31 mouse cellular contexts compared by ENCODE assay signal in genomic region chr15:20207199-20207598, GRCm38 (mm10).
"Had no signal": no experiment of that assay in that cellular context is flagged by ENCODE, and none has a peak within 500 bp of the region (broad histone marks: within the 10 kb centered on the region; RNA-seq: fewer than 3 reads in every experiment).

No protein-coding gene starts in this region.

- H3K4me1 ChIP-seq: limb, embryonic 10.5 days; limb, embryonic 12.5 days; limb, embryonic 13.5 days; limb, embryonic 15.5 days; liver, embryonic 12.5 days; liver, embryonic 13.5 days; liver, embryonic 15.5 days; lung, embryonic 15.5 days; megakaryocyte, embryonic 14.5 days; midbrain, embryonic 10.5 days; midbrain, embryonic 12.5 days; midbrain, embryonic 13.5 days; midbrain, embryonic 15.5 days; neural tube, embryonic 12.5 days had no signal

- H3K27ac ChIP-seq: limb, embryonic 10.5 days; limb, embryonic 12.5 days; limb, embryonic 13.5 days; limb, embryonic 15.5 days; liver, embryonic 12.5 days; liver, embryonic 13.5 days; liver, embryonic 14.5 days; liver, embryonic 15.5 days; lung, embryonic 15.5 days; macrophage; midbrain, embryonic 10.5 days; midbrain, embryonic 12.5 days; midbrain, embryonic 13.5 days; midbrain, embryonic 15.5 days; neural tube, embryonic 12.5 days had no signal

- ATAC-seq: liver, embryonic 12.5 days; liver, postnatal 0 days; lung, postnatal 0 days; midbrain, embryonic 13.5 days; midbrain, embryonic 15.5 days; midbrain, embryonic 16.5 days had no signal

- H3K4me3 ChIP-seq: limb, embryonic 10.5 days; limb, embryonic 12.5 days; limb, embryonic 13.5 days; limb, embryonic 15.5 days; liver, embryonic 12.5 days; liver, embryonic 13.5 days; liver, embryonic 15.5 days; lung, embryonic 15.5 days; megakaryocyte, embryonic 14.5 days; midbrain, embryonic 10.5 days; midbrain, embryonic 12.5 days; midbrain, embryonic 13.5 days; midbrain, embryonic 15.5 days; neural tube, embryonic 12.5 days had no signal

- H3K36me3 ChIP-seq: limb, embryonic 10.5 days; limb, embryonic 12.5 days; limb, embryonic 13.5 days; limb, embryonic 15.5 days; liver, embryonic 12.5 days; liver, embryonic 13.5 days; liver, embryonic 15.5 days; lung, embryonic 15.5 days; midbrain, embryonic 10.5 days; midbrain, embryonic 12.5 days; midbrain, embryonic 13.5 days; midbrain, embryonic 15.5 days; neural tube, embryonic 12.5 days had no signal

- DNase-seq: left cerebral cortex, postnatal 4 days; liver; liver, embryonic 13.5 days; liver, postnatal 0 days; lung, adult 18-20 months; lung, adult 2 months; lung, embryonic 14.5 days; lung, postnatal 10 days; lung, postnatal 14 days; lung, postnatal 36 days; lung, postnatal 4 days; midbrain, embryonic 14.5 days had no signal

- H3K9me3 ChIP-seq: limb, embryonic 10.5 days; limb, embryonic 12.5 days; limb, embryonic 13.5 days; limb, embryonic 15.5 days; liver, embryonic 12.5 days; liver, embryonic 13.5 days; liver, embryonic 15.5 days; lung, embryonic 15.5 days; megakaryocyte, embryonic 14.5 days; midbrain, embryonic 10.5 days; midbrain, embryonic 12.5 days; midbrain, embryonic 13.5 days; midbrain, embryonic 15.5 days; neural tube, embryonic 12.5 days had no signal

- H3K27me3 ChIP-seq: limb, embryonic 12.5 days; limb, embryonic 13.5 days; limb, embryonic 15.5 days; liver, embryonic 12.5 days; liver, embryonic 13.5 days; liver, embryonic 15.5 days; lung, embryonic 15.5 days; megakaryocyte, embryonic 14.5 days; midbrain, embryonic 12.5 days; midbrain, embryonic 13.5 days; midbrain, embryonic 15.5 days; neural tube, embryonic 12.5 days had no signal

- H3K9ac ChIP-seq: limb, embryonic 12.5 days; limb, embryonic 13.5 days; limb, embryonic 15.5 days; liver, embryonic 12.5 days; liver, embryonic 13.5 days; liver, embryonic 14.5 days; liver, embryonic 15.5 days; liver, postnatal 0 days; lung, embryonic 14.5 days; lung, embryonic 15.5 days; midbrain, embryonic 12.5 days; midbrain, embryonic 13.5 days; midbrain, embryonic 15.5 days; neural tube, embryonic 12.5 days had no signal

- H3K4me2 ChIP-seq: limb, embryonic 12.5 days; limb, embryonic 13.5 days; limb, embryonic 15.5 days; liver, embryonic 11.5 days; liver, embryonic 12.5 days; liver, embryonic 13.5 days; liver, embryonic 15.5 days; lung, embryonic 14.5 days; lung, embryonic 15.5 days; midbrain, embryonic 11.5 days; midbrain, embryonic 12.5 days; midbrain, embryonic 13.5 days; midbrain, embryonic 15.5 days; neural tube, embryonic 12.5 days had no signal
